Mouse (Mus musculus): ENCODE measurements at regions not wholly inside any gene's neighbourhood (a gene's known extent, or its start where the extent isn't known, plus 50 kb on each side); places are given as distances from the start of the nearest gene placed in this dataset.

- no peak overlapping the region for H3K4me3 ChIP-seq (ENCODE audit: low read depth, low read length)
- TF ChIP-seq POLR2A (IDR thresholded peaks at IDR 0.05; ENCODE audit: low read depth, low read length) (no peak), CTCF (IDR thresholded peaks at IDR 0.05; ENCODE audit: extremely low read depth, insufficient read length, insufficient replicate concordance, low read depth, low read length) (no peak)
- H3K4me1 ChIP-seq (ENCODE audit: control insufficient read depth, insufficient read depth, insufficient read length, low read length): no peaks in the 10 kb centered on the region
- H3K27me3 ChIP-seq (ENCODE audit: control insufficient read depth, insufficient read depth, low read length): no peaks in the 10 kb centered on the region
- WGBS: 32% methylated on average over 4 of the region's 4 CpGs
- H3K36me3 ChIP-seq (ENCODE audit: control insufficient read depth, insufficient read depth, low read length): no peaks in the 10 kb centered on the region
- no peak overlapping the region for H3K27ac ChIP-seq (ENCODE audit: insufficient read depth, low read depth, low read length)
Observed at GRCm38 (mm10) chr10:39248486-39248885, 84.9 kb upstream of the Ccn6 start.

DNA sequence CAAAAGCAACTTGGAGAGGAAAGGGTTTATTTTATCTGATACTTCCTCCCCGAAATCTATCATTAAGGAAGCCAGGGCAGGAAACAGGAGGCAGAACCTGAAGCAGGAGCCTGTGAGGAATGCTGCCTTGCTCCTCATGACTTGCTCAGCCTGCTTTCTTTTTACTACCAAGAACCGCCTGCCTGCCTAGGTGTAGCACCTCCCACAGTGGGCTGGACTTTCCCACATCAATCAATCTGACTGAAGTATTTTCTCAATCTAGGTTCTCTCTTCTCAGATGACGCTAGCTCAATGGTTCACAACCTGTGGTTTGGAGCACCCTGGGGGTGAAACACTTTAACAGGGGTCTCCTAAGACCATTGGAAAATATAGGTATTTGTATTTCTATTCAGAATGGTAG lies 83.4 kb upstream of the Ccn6 start:
- no peaks in the 10 kb centered on the region for H3K27me3 ChIP-seq (ENCODE audit: control insufficient read depth, insufficient read depth, low read length)
- WGBS: 64% methylated on average over 3 of the region's 3 CpGs
- H3K4me1 ChIP-seq (ENCODE audit: control insufficient read depth, insufficient read depth, insufficient read length, low read length): no peaks in the 10 kb centered on the region
- no peak overlapping the region for H3K27ac ChIP-seq (ENCODE audit: insufficient read depth, low read depth, low read length)
- no peaks in the 10 kb centered on the region for H3K36me3 ChIP-seq (ENCODE audit: control insufficient read depth, insufficient read depth, low read length)
- TF ChIP-seq POLR2A (IDR thresholded peaks at IDR 0.05; ENCODE audit: low read depth, low read length) (no peak), CTCF (IDR thresholded peaks at IDR 0.05; ENCODE audit: extremely low read depth, insufficient read length, insufficient replicate concordance, low read depth, low read length) (no peak)
- no peak overlapping the region for H3K4me3 ChIP-seq (ENCODE audit: low read depth, low read length)

- WGBS: 66% methylated on average over 4 of the region's 4 CpGs
- Histone ChIP-seq H3K27ac (ENCODE audit: insufficient read depth, low read depth, low read length) (no peak overlapping the region), H3K27me3 (ENCODE audit: control insufficient read depth, insufficient read depth, low read length) (no peaks in the 10 kb centered on the region), H3K4me1 (ENCODE audit: control insufficient read depth, insufficient read depth, insufficient read length, low read length) (no peaks in the 10 kb centered on the region), H3K4me3 (ENCODE audit: low read depth, low read length) (no peak overlapping the region), H3K36me3 (ENCODE audit: control insufficient read depth, insufficient read depth, low read length) (no peaks in the 10 kb centered on the region)
- TF ChIP-seq POLR2A (IDR thresholded peaks at IDR 0.05; ENCODE audit: low read depth, low read length): no peak
- TF ChIP-seq CTCF (IDR thresholded peaks at IDR 0.05; ENCODE audit: extremely low read depth, insufficient read length, insufficient replicate concordance, low read depth, low read length): no peak
Observed at GRCm38 (mm10) chr10:39245141-39245540, 81.5 kb upstream of the Ccn6 start.

DNA sequence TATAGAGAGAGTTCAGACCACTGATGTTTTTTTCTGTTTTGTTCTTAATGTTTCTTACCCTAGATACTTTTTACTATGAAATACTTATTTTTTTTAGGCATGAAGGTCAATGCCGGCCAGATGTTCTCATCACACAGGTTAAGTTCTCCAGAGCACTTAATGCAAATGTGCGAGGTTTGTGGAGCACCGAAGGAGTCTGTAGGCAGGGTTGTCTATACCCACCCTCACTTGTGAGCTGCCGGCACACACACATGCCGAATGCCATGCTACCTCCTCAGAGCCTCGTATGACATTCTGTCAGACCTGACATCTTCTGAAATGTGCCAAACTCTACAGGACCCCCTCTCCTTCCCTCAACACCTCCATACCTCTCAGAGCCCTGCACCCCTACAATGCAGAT lies 80.5 kb upstream of the Ccn6 start:
- H3K36me3 ChIP-seq (ENCODE audit: control insufficient read depth, insufficient read depth, low read length): no peaks in the 10 kb centered on the region
- H3K4me3 ChIP-seq (ENCODE audit: low read depth, low read length): no peak overlapping the region
- no peaks in the 10 kb centered on the region for H3K4me1 ChIP-seq (ENCODE audit: control insufficient read depth, insufficient read depth, insufficient read length, low read length)
- 92% methylated on average over 6 of the region's 6 CpGs for WGBS
- H3K27me3 ChIP-seq (ENCODE audit: control insufficient read depth, insufficient read depth, low read length): no peaks in the 10 kb centered on the region
- no peak overlapping the region for H3K27ac ChIP-seq (ENCODE audit: insufficient read depth, low read depth, low read length)
- no peak for TF ChIP-seq CTCF (IDR thresholded peaks at IDR 0.05; ENCODE audit: extremely low read depth, insufficient read length, insufficient replicate concordance, low read depth, low read length)
- TF ChIP-seq POLR2A (IDR thresholded peaks at IDR 0.05; ENCODE audit: low read depth, low read length): no peak

DNA sequence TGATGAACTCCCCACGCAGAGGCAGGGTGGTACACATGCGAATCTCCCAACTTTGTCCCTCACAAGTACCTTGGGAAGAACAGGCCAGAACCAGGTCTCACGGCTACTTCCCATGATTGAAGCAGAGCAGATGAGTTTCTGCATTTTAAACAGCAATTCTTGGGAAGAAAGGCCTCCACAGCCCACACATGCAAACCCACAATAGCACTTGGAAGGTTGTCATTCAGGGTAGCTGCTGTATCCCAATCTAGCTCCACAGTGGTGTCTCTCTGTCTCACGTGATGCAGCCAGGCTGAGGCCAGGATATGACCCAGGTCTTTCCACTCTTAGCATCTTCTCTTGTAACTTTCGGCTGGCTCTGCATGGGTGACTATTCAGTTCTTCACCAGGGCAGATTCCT lies 78.8 kb upstream of the Ccn6 start:
- Histone ChIP-seq H3K4me1 (ENCODE audit: control insufficient read depth, insufficient read depth, insufficient read length, low read length) (no peaks in the 10 kb centered on the region), H3K27ac (ENCODE audit: insufficient read depth, low read depth, low read length) (no peak overlapping the region), H3K36me3 (ENCODE audit: control insufficient read depth, insufficient read depth, low read length) (no peaks in the 10 kb centered on the region), H3K27me3 (ENCODE audit: control insufficient read depth, insufficient read depth, low read length) (no peaks in the 10 kb centered on the region), H3K4me3 (ENCODE audit: low read depth, low read length) (no peak overlapping the region)
- TF ChIP-seq CTCF (IDR thresholded peaks at IDR 0.05; ENCODE audit: extremely low read depth, insufficient read length, insufficient replicate concordance, low read depth, low read length) (no peak), POLR2A (IDR thresholded peaks at IDR 0.05; ENCODE audit: low read depth, low read length) (no peak)
- 89% methylated on average over 5 of the region's 5 CpGs for WGBS

DNA sequence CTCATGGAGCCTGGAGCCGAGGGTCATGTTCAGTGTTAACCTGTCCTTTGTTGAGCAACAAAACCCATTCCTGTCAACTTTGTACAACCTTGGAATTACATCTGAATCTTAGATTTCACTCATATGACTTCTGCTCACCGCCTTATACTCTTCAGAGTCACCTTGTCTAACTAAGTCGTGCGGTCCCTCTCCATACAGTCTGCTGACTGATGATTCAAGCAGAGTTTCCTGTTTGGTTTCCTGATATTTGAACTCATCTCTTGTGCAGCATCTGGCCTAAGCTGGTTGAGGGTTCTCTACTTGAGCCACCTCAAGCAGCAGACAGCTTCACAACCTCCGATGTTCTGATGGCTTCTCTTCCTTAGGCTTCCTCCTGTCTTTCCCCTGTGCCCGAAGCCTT lies 78.3 kb upstream of the Ccn6 start:
- no peak overlapping the region for H3K27ac ChIP-seq (ENCODE audit: insufficient read depth, low read depth, low read length)
- no peaks in the 10 kb centered on the region for H3K36me3 ChIP-seq (ENCODE audit: control insufficient read depth, insufficient read depth, low read length)
- TF ChIP-seq POLR2A (IDR thresholded peaks at IDR 0.05; ENCODE audit: low read depth, low read length) (no peak), CTCF (IDR thresholded peaks at IDR 0.05; ENCODE audit: extremely low read depth, insufficient read length, insufficient replicate concordance, low read depth, low read length) (no peak)
- no peak overlapping the region for H3K4me3 ChIP-seq (ENCODE audit: low read depth, low read length)
- no peaks in the 10 kb centered on the region for H3K27me3 ChIP-seq (ENCODE audit: control insufficient read depth, insufficient read depth, low read length)
- 72% methylated on average over 6 of the region's 6 CpGs for WGBS
- no peaks in the 10 kb centered on the region for H3K4me1 ChIP-seq (ENCODE audit: control insufficient read depth, insufficient read depth, insufficient read length, low read length)

GRCm38 (mm10) chr10:39241486-39241885 lies 77.9 kb upstream of the Ccn6 start:
- TF ChIP-seq POLR2A (IDR thresholded peaks at IDR 0.05; ENCODE audit: low read depth, low read length): no peak
- TF ChIP-seq CTCF (IDR thresholded peaks at IDR 0.05; ENCODE audit: extremely low read depth, insufficient read length, insufficient replicate concordance, low read depth, low read length): no peak
- H3K4me1 ChIP-seq (ENCODE audit: control insufficient read depth, insufficient read depth, insufficient read length, low read length): no peaks in the 10 kb centered on the region
- H3K27ac ChIP-seq (ENCODE audit: insufficient read depth, low read depth, low read length): no peak overlapping the region; the same call in 1 of the 2 replicates
- no peaks in the 10 kb centered on the region for H3K36me3 ChIP-seq (ENCODE audit: control insufficient read depth, insufficient read depth, low read length)
- WGBS: 74% methylated on average over 3 of the region's 3 CpGs
- no peak overlapping the region for H3K4me3 ChIP-seq (ENCODE audit: low read depth, low read length)
- no peaks in the 10 kb centered on the region for H3K27me3 ChIP-seq (ENCODE audit: control insufficient read depth, insufficient read depth, low read length)

- H3K27ac ChIP-seq (ENCODE audit: insufficient read depth, low read depth, low read length): no peak overlapping the region
- no peaks in the 10 kb centered on the region for H3K36me3 ChIP-seq (ENCODE audit: control insufficient read depth, insufficient read depth, low read length)
- WGBS: 88% methylated on average over 7 of the region's 7 CpGs
- H3K4me3 ChIP-seq (ENCODE audit: low read depth, low read length): no peak overlapping the region
- H3K4me1 ChIP-seq (ENCODE audit: control insufficient read depth, insufficient read depth, insufficient read length, low read length): no peaks in the 10 kb centered on the region
- TF ChIP-seq POLR2A (IDR thresholded peaks at IDR 0.05; ENCODE audit: low read depth, low read length) (no peak), CTCF (IDR thresholded peaks at IDR 0.05; ENCODE audit: extremely low read depth, insufficient read length, insufficient replicate concordance, low read depth, low read length) (no peak)
- H3K27me3 ChIP-seq (ENCODE audit: control insufficient read depth, insufficient read depth, low read length): no peaks in the 10 kb centered on the region
Observed at GRCm38 (mm10) chr10:39240966-39241365, 77.4 kb upstream of the Ccn6 start.

All from small intestine, adult 2 months (tissue).